Mouse (Mus musculus): ENCODE data around the gene Camkk2. TPM values are rescaled to one million over a fixed set of nuclear protein-coding genes. Genes with fewer than 3 reads are reported as not detected.

Camkk2 gene
- polyA plus RNA-seq, 1 experiment from 2014 or later: 60.3 TPM

- Histone ChIP-seq H3K4me1 (replicated peaks) (peaks cover 7% of the 10 kb centered on the region; the same call in 1 of the 2 replicates), H3K4me3 (no peak overlapping the region), H3K36me3 (peaks cover 14% of the 10 kb centered on the region; the same call in 1 of the 2 replicates), H3K4me2 (no peak overlapping the region), H3K27me3 (no peaks in the 10 kb centered on the region), H3K9me3 (0 out of 2 replicates have a peak, but pooled peaks cover 4% of the 10 kb centered on the region), H3K9ac (peak overlapping the region; percentile 43; the same call in 1 of the 2 replicates), H3K27ac (no peak overlapping the region)
- WGBS: 23% methylated on average over 7 of the region's 7 CpGs
- peak; percentile 46; the same call in 1 of the 2 replicates for ATAC-seq (ENCODE audit: low FRiP score)
Measured at GRCm38 (mm10) chr5:122726068-122726467, 53.1 kb downstream of the Camkk2 start.

- no peak overlapping the region for H3K4me3 ChIP-seq
- H3K27ac ChIP-seq: no peak overlapping the region
- no peak overlapping the region for H3K9ac ChIP-seq
- H3K9me3 ChIP-seq: 0 out of 2 replicates have a peak, but pooled peaks cover 4% of the 10 kb centered on the region
- ATAC-seq (ENCODE audit: low FRiP score): no peak
- H3K27me3 ChIP-seq: no peaks in the 10 kb centered on the region
- peaks cover 9% of the 10 kb centered on the region; the same call in 1 of the 2 replicates for H3K36me3 ChIP-seq
- peaks cover 7% of the 10 kb centered on the region; the same call in 1 of the 2 replicates for H3K4me1 ChIP-seq (replicated peaks)
- H3K4me2 ChIP-seq: no peak overlapping the region
- 92% methylated on average over 13 of the region's 13 CpGs for WGBS
Measured at GRCm38 (mm10) chr5:122725453-122725852, 53.8 kb downstream of the Camkk2 start.

- Histone ChIP-seq H3K9ac (no peak overlapping the region), H3K4me3 (no peak overlapping the region), H3K4me2 (no peak overlapping the region), H3K27ac (no peak overlapping the region), H3K4me1 (replicated peaks) (no peaks in the 10 kb centered on the region), H3K36me3 (peaks cover 5% of the 10 kb centered on the region), H3K27me3 (no peaks in the 10 kb centered on the region), H3K9me3 (0 out of 2 replicates have a peak, but pooled peaks cover 4% of the 10 kb centered on the region)
- ATAC-seq (ENCODE audit: low FRiP score): no peak
- WGBS: 94% methylated on average over 8 of the region's 8 CpGs
Measured at GRCm38 (mm10) chr5:122719168-122719567, 60.0 kb downstream of the Camkk2 start.

- 91% methylated on average over 7 of the region's 7 CpGs for WGBS
- no peaks in the 10 kb centered on the region for H3K27me3 ChIP-seq
- H3K4me1 ChIP-seq (replicated peaks): no peaks in the 10 kb centered on the region
- H3K4me2 ChIP-seq: no peak overlapping the region
- H3K4me3 ChIP-seq: no peak overlapping the region
- H3K9me3 ChIP-seq: 0 out of 2 replicates have a peak, but pooled peaks cover 4% of the 10 kb centered on the region
- no peak overlapping the region for H3K27ac ChIP-seq
- no peak overlapping the region for H3K9ac ChIP-seq
- peaks cover 5% of the 10 kb centered on the region for H3K36me3 ChIP-seq
- no peak for ATAC-seq (ENCODE audit: low FRiP score)
Measured at GRCm38 (mm10) chr5:122718400-122718799, 60.8 kb downstream of the Camkk2 start.

GRCm38 (mm10) chr5:122716793-122717192 lies 62.4 kb downstream of the Camkk2 start:
- no peak for ATAC-seq (ENCODE audit: low FRiP score)
- Histone ChIP-seq H3K4me1 (replicated peaks) (no peaks in the 10 kb centered on the region), H3K9ac (no peak overlapping the region), H3K27me3 (no peaks in the 10 kb centered on the region), H3K27ac (no peak overlapping the region), H3K4me2 (no peak overlapping the region), H3K4me3 (no peak overlapping the region), H3K36me3 (peaks cover 5% of the 10 kb centered on the region), H3K9me3 (no peaks in the 10 kb centered on the region)
- WGBS: 98% methylated on average over 2 of the region's 2 CpGs

GRCm38 (mm10) chr5:122715723-122716122 lies 63.5 kb downstream of the Camkk2 start:
- H3K4me1 ChIP-seq (replicated peaks): no peaks in the 10 kb centered on the region
- H3K4me2 ChIP-seq: no peak overlapping the region
- no peak overlapping the region for H3K9ac ChIP-seq
- H3K27me3 ChIP-seq: no peaks in the 10 kb centered on the region
- no peak overlapping the region for H3K27ac ChIP-seq
- peaks cover 5% of the 10 kb centered on the region for H3K36me3 ChIP-seq
- WGBS: 73% methylated on average over 1 of the region's 1 CpGs
- no peak for ATAC-seq (ENCODE audit: low FRiP score)
- H3K9me3 ChIP-seq: no peaks in the 10 kb centered on the region
- no peak overlapping the region for H3K4me3 ChIP-seq

- Histone ChIP-seq H3K9ac (no peak overlapping the region), H3K4me3 (no peak overlapping the region), H3K27ac (no peak overlapping the region), H3K9me3 (no peaks in the 10 kb centered on the region), H3K27me3 (no peaks in the 10 kb centered on the region), H3K36me3 (no peaks in the 10 kb centered on the region), H3K4me1 (replicated peaks) (peaks cover 14% of the 10 kb centered on the region), H3K4me2 (peak overlapping the region; percentile 80; the same call in 1 of the 2 replicates)
- 87% methylated on average over 6 of the region's 6 CpGs for WGBS
- no peak for ATAC-seq (ENCODE audit: low FRiP score)
Measured at GRCm38 (mm10) chr5:122708819-122709218, 70.4 kb downstream of the Camkk2 start.

- H3K9ac ChIP-seq: peak within 1 kb of the TSS; percentile 83
- ATAC-seq (ENCODE audit: low FRiP score): peak; percentile 87
Measured at GRCm38 (mm10) chr5:122707276-122708181, 71.7 kb downstream of the Camkk2 start, which contains the start of gene P2rx4. Gene P2rx4 (plus strand): TSS chr5:122707544.

GRCm38 (mm10) chr5:122706917-122707275 lies 72.3 kb downstream of the Camkk2 start:
- H3K4me2 ChIP-seq: peak overlapping the region; percentile 80
- H3K9me3 ChIP-seq: no peaks in the 10 kb centered on the region
- peak overlapping the region; percentile 62 for H3K4me3 ChIP-seq
- H3K27ac ChIP-seq: peak overlapping the region; percentile 83
- peak overlapping the region; percentile 83 for H3K9ac ChIP-seq
- 43% methylated on average over 5 of the region's 5 CpGs for WGBS
- ATAC-seq (ENCODE audit: low FRiP score): 0 out of 2 replicates have a peak, but pooled peaks have one; percentile 14
- H3K4me1 ChIP-seq (replicated peaks): peaks cover 14% of the 10 kb centered on the region
- H3K36me3 ChIP-seq: no peaks in the 10 kb centered on the region
- no peaks in the 10 kb centered on the region for H3K27me3 ChIP-seq

More at GRCm38 (mm10) chr5:122707276-122708181, 71.7 kb downstream of the Camkk2 start, which contains the start of gene P2rx4:
- WGBS: 2% methylated on average over 63 of the region's 66 CpGs
- H3K27ac ChIP-seq: peak within 1 kb of the TSS; percentile 83
- H3K4me2 ChIP-seq: peak within 1 kb of the TSS; percentile 80
- no peaks in the 10 kb centered on the region for H3K9me3 ChIP-seq
- no peaks in the 10 kb centered on the region for H3K27me3 ChIP-seq
- peak within 1 kb of the TSS; percentile 62 for H3K4me3 ChIP-seq
- H3K36me3 ChIP-seq: no peaks in the 10 kb centered on the region
- peaks cover 14% of the 10 kb centered on the region for H3K4me1 ChIP-seq (replicated peaks)

GRCm38 (mm10) chr5:122705174-122705573 lies 74.0 kb downstream of the Camkk2 start:
- Histone ChIP-seq H3K27ac (no peak overlapping the region), H3K4me2 (no peak overlapping the region), H3K4me3 (no peak overlapping the region), H3K9ac (no peak overlapping the region), H3K4me1 (replicated peaks) (peaks cover 14% of the 10 kb centered on the region), H3K9me3 (no peaks in the 10 kb centered on the region), H3K27me3 (no peaks in the 10 kb centered on the region), H3K36me3 (no peaks in the 10 kb centered on the region)
- 82% methylated on average over 3 of the region's 3 CpGs for WGBS
- ATAC-seq (ENCODE audit: low FRiP score): no peak

- no peak overlapping the region for H3K4me3 ChIP-seq
- no peaks in the 10 kb centered on the region for H3K36me3 ChIP-seq
- H3K9ac ChIP-seq: no peak overlapping the region
- 95% methylated on average over 4 of the region's 4 CpGs for WGBS
- H3K4me2 ChIP-seq: no peak overlapping the region
- peaks cover 14% of the 10 kb centered on the region for H3K4me1 ChIP-seq (replicated peaks)
- no peak for ATAC-seq (ENCODE audit: low FRiP score)
- H3K27me3 ChIP-seq: no peaks in the 10 kb centered on the region
- H3K27ac ChIP-seq: no peak overlapping the region
- no peaks in the 10 kb centered on the region for H3K9me3 ChIP-seq
Measured at GRCm38 (mm10) chr5:122704571-122704970, 74.6 kb downstream of the Camkk2 start.

- ATAC-seq (ENCODE audit: low FRiP score): no peak
- H3K4me2 ChIP-seq: no peak overlapping the region
- peaks cover 14% of the 10 kb centered on the region for H3K4me1 ChIP-seq (replicated peaks)
- WGBS: 91% methylated on average over 2 of the region's 2 CpGs
- H3K9ac ChIP-seq: no peak overlapping the region
- H3K36me3 ChIP-seq: no peaks in the 10 kb centered on the region
- H3K27me3 ChIP-seq: no peaks in the 10 kb centered on the region
- no peak overlapping the region for H3K27ac ChIP-seq
- no peaks in the 10 kb centered on the region for H3K9me3 ChIP-seq
- no peak overlapping the region for H3K4me3 ChIP-seq
Measured at GRCm38 (mm10) chr5:122703574-122703973, 75.6 kb downstream of the Camkk2 start.
